Mouse (Mus musculus) mouse embryonic stem cell (cell line): ENCODE results near the gene Manea.
"Not testable (repeated sequence)": the region's sequence is repeated elsewhere in the genome, so short reads cannot be mapped to it uniquely, and the experiment has no call there.

Source experiments
- in situ Hi-C, 2 experiments: fragments of 300-500 bp; cut with MboI; formaldehyde crosslinking; loops; 1 replicate in 1 of 2; 3 replicates in 1 of 2; pipeline ENCODE4 v1.14.3; 2019 to 2020; ENCODE audit warnings: low sequenced_read_pairs in 2 of 2, low pct_unique_long_range_greater_than_20kb in 1 of 2, mixed read lengths in 1 of 2; ENCODE audit not compliant: unreplicated experiment in 1 of 2

Manea gene

GRCm38 (mm10) chr4:26346443-26347106 is at the start of gene Manea:
TSS of gene Manea (minus strand) at chr4:26346891.
- in situ Hi-C loops, result no loop called here

- in situ Hi-C loops, result no loop called here
Measured at GRCm38 (mm10) chr4:26354616-26355015, 7.9 kb upstream of the Manea start.

GRCm38 (mm10) chr4:26353643-26354231 is 7.0 kb upstream of the Manea start:
- in situ Hi-C loops, result no loop called here

- in situ Hi-C loops, result no loop called here
Measured at GRCm38 (mm10) chr4:26347239-26347638, 548 bp upstream of the Manea start.

GRCm38 (mm10) chr4:26345741-26346442 is 799 bp downstream of the Manea start:
- in situ Hi-C loops, result no loop called here

GRCm38 (mm10) chr4:26345080-26345479 is 1.6 kb downstream of the Manea start:
- in situ Hi-C loops, result no loop called here

GRCm38 (mm10) chr4:26342346-26342745 is 4.3 kb downstream of the Manea start:
- in situ Hi-C loops, result no loop called here

GRCm38 (mm10) chr4:26338604-26339003 is 8.1 kb downstream of the Manea start:
- in situ Hi-C loops, result no loop called here

GRCm38 (mm10) chr4:26336563-26336962 is 10.1 kb downstream of the Manea start:
- in situ Hi-C loops, result no loop called here

GRCm38 (mm10) chr4:26304731-26305130 is 42.0 kb downstream of the Manea start:
- in situ Hi-C loops, result not testable (repeated sequence)

- in situ Hi-C loops, result no loop called here
Measured at GRCm38 (mm10) chr4:26277112-26277716, 69.5 kb downstream of the Manea start.

- in situ Hi-C loops, result no loop called here
Measured at GRCm38 (mm10) chr4:26276264-26276663, 70.4 kb downstream of the Manea start.

- in situ Hi-C loops, result no loop called here
Measured at GRCm38 (mm10) chr4:26275769-26276168, 70.9 kb downstream of the Manea start.
